Mouse (Mus musculus) stomach, postnatal 0 days (tissue): ENCODE results near the gene Fgfr2.

ENCODE experiments used
- CTCF ChIP-seq: IDR thresholded peaks from 2 replicates; pipeline ENCODE4 v1.5.1; 2016; ENCODE audit warnings: antibody characterized with exemption, low read depth, mild to moderate bottlenecking, moderate library complexity
- EP300 ChIP-seq: optimal IDR thresholded peaks from 2 replicates; pipeline ENCODE3; 2016; ENCODE audit warnings: antibody characterized with exemption

- TF ChIP-seq CTCF (no peak), EP300 (no peak)
These were observed 2988.2 kb downstream of the Fgfr2 start for GRCm38 (mm10) chr7:130134924-130135365.
